Mouse (Mus musculus): Measurements from ENCODE around the gene Rnase12.

GRCm38 (mm10) chr14:51041769-51042168 is 15.7 kb downstream of the Rnase12 start, which contains the start of gene Rnase9:
- no peak for TF ChIP-seq CTCF (IDR thresholded peaks at IDR 0.05)
- no peak for TF ChIP-seq POLR2A (IDR thresholded peaks at IDR 0.05; ENCODE audit: insufficient read depth, low read depth, low read length)
